Mouse (Mus musculus) E14TG2a.4 (cell line): ENCODE data around the gene Sgsm3.

Experiments used
- H3K27me3 ChIP-seq: 2 replicates; pipeline ENCODE4 v1.6.1; 2014; ENCODE audit warnings: low read length, control low read depth; ENCODE audit not compliant: insufficient read depth
- H3K36me3 ChIP-seq: 2 replicates; pipeline ENCODE4 v1.6.1; 2014; ENCODE audit warnings: low read length, control low read depth; ENCODE audit not compliant: insufficient read depth
- H3K4me1 ChIP-seq: replicated peaks from 2 replicates; pipeline ENCODE4 v1.6.1; 2014; ENCODE audit warnings: low read depth, low read length, control low read depth
- H3K4me3 ChIP-seq: replicated peaks from 2 replicates; pipeline ENCODE4 v1.5.1; 2014; ENCODE audit warnings: mild to moderate bottlenecking, low read length
- H3K9me3 ChIP-seq: 2 replicates; pipeline ENCODE4 v1.6.1; 2014; ENCODE audit warnings: low read length, control low read depth
- CTCF ChIP-seq: conservative IDR thresholded peaks from 2 replicates; pipeline ENCODE4 v1.5.1; 2014; ENCODE audit warnings: low read length
- NANOG ChIP-seq: IDR thresholded peaks from 2 replicates; pipeline ENCODE4 v1.6.1; 2014; ENCODE audit warnings: borderline replicate concordance, low read length, mixed read lengths
- POU5F1 ChIP-seq: IDR thresholded peaks from 2 replicates; pipeline ENCODE4 v1.6.1; 2014; ENCODE audit warnings: low read length, borderline replicate concordance

The Sgsm3 gene

GRCm38 (mm10) chr15:81023842-81024241, 46.3 kb downstream of the Sgsm3 start:
- Histone ChIP-seq H3K36me3 (peaks cover 34% of the 10 kb centered on the region), H3K4me3 (no peak overlapping the region), H3K4me1 (peaks cover 53% of the 10 kb centered on the region), H3K27me3 (no peaks in the 10 kb centered on the region), H3K9me3 (no peaks in the 10 kb centered on the region)
- TF ChIP-seq POU5F1 (no peak), CTCF (no peak), NANOG (no peak)

DNA sequence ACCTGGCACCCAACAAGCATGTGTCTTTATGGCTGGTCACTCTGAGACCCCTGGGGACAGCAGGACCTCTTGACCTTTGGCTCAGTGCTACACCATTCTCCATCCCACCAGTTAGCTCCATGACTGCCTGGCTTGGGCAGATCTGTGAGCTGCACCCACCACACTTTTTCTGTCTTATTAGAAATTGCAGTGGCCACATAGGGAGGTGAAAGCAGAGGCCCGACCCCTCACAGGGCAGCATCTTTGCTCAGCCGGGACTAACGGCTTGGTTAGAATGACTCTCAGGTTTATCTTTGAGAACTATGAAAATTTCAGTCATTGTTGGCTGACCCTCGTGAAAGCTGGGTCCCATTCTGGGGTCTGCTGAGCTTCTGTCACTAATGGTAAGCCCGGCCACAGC, 49.3 kb downstream of the Sgsm3 start:
- Histone ChIP-seq H3K4me3 (no peak overlapping the region), H3K27me3 (no peaks in the 10 kb centered on the region), H3K4me1 (peaks cover 59% of the 10 kb centered on the region), H3K36me3 (peaks cover 4% of the 10 kb centered on the region; the same call in 1 of the 2 replicates), H3K9me3 (no peaks in the 10 kb centered on the region)
- TF ChIP-seq POU5F1 (no peak), CTCF (no peak), NANOG (no peak)

DNA sequence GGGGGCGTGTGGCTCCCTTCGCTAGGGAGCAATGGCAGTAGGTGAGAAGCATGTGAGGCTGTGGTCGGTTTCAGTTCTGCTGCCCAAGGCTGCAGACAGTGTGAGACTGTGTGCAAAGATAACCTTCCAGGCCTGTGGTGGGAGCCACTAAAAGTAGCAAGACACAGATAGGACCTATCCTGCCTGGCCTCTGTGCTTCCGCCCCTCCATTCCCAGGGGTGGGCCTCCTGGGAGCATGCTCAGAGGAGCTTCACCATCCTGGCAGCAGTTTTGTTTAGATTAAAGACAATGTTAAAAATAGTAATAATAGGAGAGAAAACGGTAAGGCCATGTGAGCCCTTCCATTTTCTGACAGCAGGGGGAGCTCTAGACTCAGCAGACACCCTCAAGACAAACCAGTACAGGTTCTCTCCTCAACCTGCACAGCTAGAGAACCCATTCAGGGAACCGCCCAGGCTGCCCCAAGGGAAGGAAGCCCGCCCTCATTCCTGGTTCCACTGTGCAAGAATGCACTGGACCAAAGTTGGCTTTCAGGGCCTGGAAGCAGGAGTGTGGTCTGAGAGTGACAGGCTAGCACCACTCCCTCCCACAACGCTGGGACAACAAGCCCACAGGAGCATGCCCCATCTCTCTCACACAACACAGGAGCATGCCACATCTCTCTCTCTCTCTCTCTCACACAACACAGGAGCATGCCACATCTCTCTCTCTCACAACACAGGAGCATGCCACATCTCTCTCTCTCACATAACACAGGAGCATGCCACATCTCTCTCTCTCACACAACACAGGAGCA, 50.0 kb downstream of the Sgsm3 start:
- no peaks in the 10 kb centered on the region for H3K36me3 ChIP-seq
- no peak overlapping the region for H3K4me3 ChIP-seq
- H3K27me3 ChIP-seq, result no peaks in the 10 kb centered on the region
- TF ChIP-seq CTCF, result peak; percentile 93
- no peak for TF ChIP-seq POU5F1
- H3K9me3 ChIP-seq, result no peaks in the 10 kb centered on the region
- H3K4me1 ChIP-seq, result peaks cover 52% of the 10 kb centered on the region

DNA sequence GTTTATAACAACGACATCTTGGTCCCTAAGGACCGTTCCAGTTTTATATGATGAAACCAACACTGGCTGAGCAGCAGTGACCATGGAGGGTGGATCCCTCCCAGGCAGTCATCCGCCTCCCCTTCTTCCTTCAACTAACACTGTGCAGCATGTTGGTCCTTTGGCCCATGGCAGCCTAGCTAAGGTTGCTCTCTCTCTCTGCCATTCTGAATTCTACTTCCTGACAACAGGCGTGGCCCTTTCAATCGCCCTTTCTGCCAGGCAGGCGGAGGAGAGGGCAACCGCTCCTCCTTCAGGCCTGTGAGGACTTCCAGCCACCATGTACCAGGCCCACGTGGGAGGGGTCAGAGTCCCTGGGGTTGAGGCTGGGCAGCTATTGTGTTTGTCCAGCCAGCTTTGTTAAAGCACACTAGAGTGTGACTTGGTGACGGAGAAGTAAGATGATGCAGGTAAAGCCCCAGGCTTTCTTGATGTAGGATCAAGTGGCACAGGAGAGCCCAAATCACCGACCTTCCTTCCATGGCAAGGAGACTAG, 53.4 kb downstream of the Sgsm3 start:
- Histone ChIP-seq H3K36me3 (no peaks in the 10 kb centered on the region), H3K4me1 (peaks cover 61% of the 10 kb centered on the region), H3K9me3 (no peaks in the 10 kb centered on the region), H3K27me3 (no peaks in the 10 kb centered on the region), H3K4me3 (no peak overlapping the region)
- TF ChIP-seq CTCF (no peak), POU5F1 (no peak), NANOG (no peak)

- no peaks in the 10 kb centered on the region for H3K36me3 ChIP-seq
- H3K27me3 ChIP-seq, result no peaks in the 10 kb centered on the region
- H3K4me1 ChIP-seq, result peaks cover 56% of the 10 kb centered on the region
- no peaks in the 10 kb centered on the region for H3K9me3 ChIP-seq
- no peak overlapping the region for H3K4me3 ChIP-seq
- TF ChIP-seq CTCF, result no peak
These were observed 54.0 kb downstream of the Sgsm3 start for GRCm38 (mm10) chr15:81031611-81032010.

DNA sequence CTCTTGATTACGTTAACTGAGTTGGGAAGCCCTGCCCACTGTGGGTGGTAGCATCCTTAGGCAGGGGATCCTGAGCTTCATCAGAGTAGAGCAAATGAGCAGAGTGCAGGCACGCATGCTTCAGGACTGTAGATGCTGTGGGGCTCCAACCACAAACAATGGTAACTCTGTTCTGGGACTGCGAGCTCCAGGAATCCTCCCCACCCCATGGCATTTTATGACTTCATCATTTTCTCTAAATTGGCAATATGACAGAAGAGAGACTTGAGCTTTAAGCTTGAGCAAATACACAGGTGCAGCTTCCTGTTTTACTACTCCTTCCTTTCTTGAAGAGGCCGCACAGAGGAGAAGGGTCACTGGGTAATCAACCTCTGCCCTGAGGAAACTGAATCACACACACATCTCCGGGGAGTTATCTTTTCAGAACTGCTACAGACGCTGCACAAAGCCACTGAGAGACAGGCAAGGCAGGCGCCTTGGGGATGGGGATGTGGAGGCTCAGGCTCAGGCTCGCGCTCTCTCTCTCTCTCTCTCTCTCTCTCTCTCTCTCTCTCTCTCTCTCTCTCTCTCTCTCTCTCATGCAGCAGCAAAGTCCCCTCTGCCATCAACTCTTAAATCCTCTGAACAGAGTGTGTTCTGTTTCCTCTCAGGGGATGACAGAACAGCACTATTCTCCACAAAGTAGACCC, 55.5 kb downstream of the Sgsm3 start:
- TF ChIP-seq CTCF (no peak), POU5F1 (no peak), NANOG (no peak)
- Histone ChIP-seq H3K4me1 (peaks cover 42% of the 10 kb centered on the region), H3K27me3 (no peaks in the 10 kb centered on the region), H3K9me3 (no peaks in the 10 kb centered on the region), H3K36me3 (no peaks in the 10 kb centered on the region), H3K4me3 (no peak overlapping the region)

DNA sequence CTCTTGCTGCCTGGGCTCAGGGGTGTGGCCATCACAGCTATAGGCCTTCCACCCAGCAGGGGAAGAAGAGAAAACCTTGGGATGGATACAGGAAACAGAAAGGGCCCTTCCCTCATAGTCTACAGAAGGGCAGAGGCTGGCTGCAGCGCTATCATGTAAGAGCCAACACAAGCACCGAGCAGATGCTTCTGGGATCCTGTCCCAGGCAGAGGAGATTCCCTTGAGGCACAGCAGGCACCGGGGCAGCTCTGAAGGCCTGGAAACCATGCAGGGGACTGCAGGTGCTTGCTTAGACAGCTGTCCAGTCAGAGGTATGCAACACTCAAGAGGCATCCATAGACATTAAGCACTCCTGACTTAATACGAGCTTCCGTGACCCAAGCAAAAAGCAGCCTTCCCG, 56.6 kb downstream of the Sgsm3 start:
- TF ChIP-seq CTCF (no peak), NANOG (no peak), POU5F1 (no peak)
- Histone ChIP-seq H3K4me1 (peaks cover 37% of the 10 kb centered on the region), H3K36me3 (no peaks in the 10 kb centered on the region), H3K27me3 (no peaks in the 10 kb centered on the region), H3K4me3 (no peak overlapping the region), H3K9me3 (no peaks in the 10 kb centered on the region)

DNA sequence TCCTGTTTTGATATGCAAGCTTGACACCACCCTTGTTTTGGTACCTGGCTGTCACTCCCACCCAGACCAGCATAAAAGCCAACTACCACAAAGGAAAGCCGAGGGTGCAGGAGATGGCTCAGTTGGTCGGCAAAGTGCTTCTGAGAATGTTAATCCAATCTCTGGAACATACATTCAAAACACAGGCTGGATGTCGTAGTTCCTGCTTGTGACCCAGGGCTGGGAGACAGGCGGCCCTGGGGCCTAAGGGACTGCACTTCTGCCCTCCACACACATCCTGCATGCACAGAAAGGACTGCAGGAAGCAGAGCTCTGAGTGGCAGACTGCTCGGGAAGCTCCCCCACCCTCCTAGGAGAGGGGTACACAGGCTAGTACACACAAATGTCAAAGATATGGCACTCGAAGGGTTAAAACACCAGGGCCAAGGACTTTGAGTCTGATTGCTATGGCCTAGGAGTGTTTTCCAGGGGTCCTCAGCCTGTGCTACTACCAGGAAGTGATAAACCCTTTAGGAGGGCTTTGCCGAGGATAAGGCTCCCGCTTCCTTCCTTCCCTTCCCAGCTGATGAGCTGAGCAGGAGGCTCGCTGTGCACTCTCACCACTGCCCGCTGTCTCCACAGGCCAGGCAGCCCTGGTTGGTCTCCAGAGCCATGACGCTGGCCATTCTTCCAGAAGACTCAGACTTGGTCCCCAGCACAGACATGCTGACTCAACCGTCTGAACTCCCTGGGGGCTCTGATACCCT, 58.0 kb downstream of the Sgsm3 start:
- TF ChIP-seq NANOG, result no peak
- peaks cover 37% of the 10 kb centered on the region for H3K4me1 ChIP-seq
- no peak overlapping the region for H3K4me3 ChIP-seq
- H3K36me3 ChIP-seq, result no peaks in the 10 kb centered on the region
- no peaks in the 10 kb centered on the region for H3K9me3 ChIP-seq
- H3K27me3 ChIP-seq, result no peaks in the 10 kb centered on the region
